Mouse (Mus musculus) naive thymus-derived CD4-positive, alpha-beta T cell, adult 2 months (primary cell): ENCODE measurements around the gene Uhmk1.
A peak's percentile ranks its signal among the peaks of the same experiment; 100 is the strongest.
"Not testable (repeated sequence)": the region's sequence is repeated elsewhere in the genome, so short reads cannot be mapped to it uniquely, and the experiment has no call there.

ENCODE experiments used
- DNase-seq: peaks from one replicate; pipeline ENCODE4 v3.0.0-alpha.2; 2011; ENCODE audit warnings: low read depth

Uhmk1 gene

GRCm38 (mm10) chr1:170214757-170215522 lies at the start of gene Uhmk1:
Gene Uhmk1, minus strand, starts transcription at chr1:170215397.
- peak; percentile 87 for DNase-seq

- DNase-seq, result peak; percentile 82
These were observed 40.3 kb upstream of the Uhmk1 start for GRCm38 (mm10) chr1:170255560-170255910.

GRCm38 (mm10) chr1:170254893-170255559 lies 39.8 kb upstream of the Uhmk1 start:
- DNase-seq, result no peak

GRCm38 (mm10) chr1:170245016-170245415 lies 29.8 kb upstream of the Uhmk1 start:
- DNase-seq, result no peak

GRCm38 (mm10) chr1:170232688-170233087 lies 17.5 kb upstream of the Uhmk1 start, which contains the start of gene Sh2d1b2:
Gene Sh2d1b2, plus strand, starts transcription at chr1:170232749.
- not testable (repeated sequence) for DNase-seq

GRCm38 (mm10) chr1:170223276-170223675 lies 8.1 kb upstream of the Uhmk1 start:
- DNase-seq, result no peak

GRCm38 (mm10) chr1:170220351-170220750 lies 5.2 kb upstream of the Uhmk1 start:
- DNase-seq, result no peak

GRCm38 (mm10) chr1:170218091-170218884 lies 3.1 kb upstream of the Uhmk1 start:
- peak; percentile 71 for DNase-seq

GRCm38 (mm10) chr1:170215590-170215989 lies 393 bp upstream of the Uhmk1 start:
- no peak for DNase-seq

- DNase-seq, result no peak
These were observed 827 bp downstream of the Uhmk1 start for GRCm38 (mm10) chr1:170214383-170214756.

- DNase-seq, result no peak
These were observed 1.9 kb downstream of the Uhmk1 start for GRCm38 (mm10) chr1:170213181-170213879.

- no peak for DNase-seq
These were observed 8.8 kb downstream of the Uhmk1 start for GRCm38 (mm10) chr1:170206395-170206794.

GRCm38 (mm10) chr1:170200379-170200778 lies 14.8 kb downstream of the Uhmk1 start:
- peak; percentile 47 for DNase-seq

GRCm38 (mm10) chr1:170196211-170196610 lies 19.0 kb downstream of the Uhmk1 start:
- DNase-seq, result no peak

- no peak for DNase-seq
These were observed 23.3 kb downstream of the Uhmk1 start for GRCm38 (mm10) chr1:170191925-170192324.

GRCm38 (mm10) chr1:170190225-170190624 lies 25.0 kb downstream of the Uhmk1 start:
- no peak for DNase-seq

GRCm38 (mm10) chr1:170188601-170189000 lies 26.6 kb downstream of the Uhmk1 start:
- DNase-seq, result no peak

- DNase-seq, result no peak
These were observed 28.7 kb downstream of the Uhmk1 start for GRCm38 (mm10) chr1:170186531-170186930.

GRCm38 (mm10) chr1:170185137-170185536 lies 30.1 kb downstream of the Uhmk1 start:
- DNase-seq, result no peak

- no peak for DNase-seq
These were observed 32.5 kb downstream of the Uhmk1 start for GRCm38 (mm10) chr1:170182706-170183105.

- DNase-seq, result no peak
These were observed 38.4 kb downstream of the Uhmk1 start for GRCm38 (mm10) chr1:170176661-170177239.

- peak; percentile 22 for DNase-seq
These were observed 39.3 kb downstream of the Uhmk1 start for GRCm38 (mm10) chr1:170175848-170176247.
